Mouse (Mus musculus): ENCODE data around the gene Ncbp1. TPM values are rescaled to one million over a fixed set of nuclear protein-coding genes. Genes with fewer than 3 reads are reported as not detected.

The Ncbp1 gene
- 63.0 TPM for polyA plus RNA-seq (2017; shearing (Covaris generic))

GRCm38 (mm10) chr4:46138287-46139222, at the start of gene Ncbp1, which contains the start of gene Tstd2:
Ncbp1 (plus strand) TSS chr4:46138613.
Tstd2 (minus strand) TSS chr4:46138694.

DNA sequence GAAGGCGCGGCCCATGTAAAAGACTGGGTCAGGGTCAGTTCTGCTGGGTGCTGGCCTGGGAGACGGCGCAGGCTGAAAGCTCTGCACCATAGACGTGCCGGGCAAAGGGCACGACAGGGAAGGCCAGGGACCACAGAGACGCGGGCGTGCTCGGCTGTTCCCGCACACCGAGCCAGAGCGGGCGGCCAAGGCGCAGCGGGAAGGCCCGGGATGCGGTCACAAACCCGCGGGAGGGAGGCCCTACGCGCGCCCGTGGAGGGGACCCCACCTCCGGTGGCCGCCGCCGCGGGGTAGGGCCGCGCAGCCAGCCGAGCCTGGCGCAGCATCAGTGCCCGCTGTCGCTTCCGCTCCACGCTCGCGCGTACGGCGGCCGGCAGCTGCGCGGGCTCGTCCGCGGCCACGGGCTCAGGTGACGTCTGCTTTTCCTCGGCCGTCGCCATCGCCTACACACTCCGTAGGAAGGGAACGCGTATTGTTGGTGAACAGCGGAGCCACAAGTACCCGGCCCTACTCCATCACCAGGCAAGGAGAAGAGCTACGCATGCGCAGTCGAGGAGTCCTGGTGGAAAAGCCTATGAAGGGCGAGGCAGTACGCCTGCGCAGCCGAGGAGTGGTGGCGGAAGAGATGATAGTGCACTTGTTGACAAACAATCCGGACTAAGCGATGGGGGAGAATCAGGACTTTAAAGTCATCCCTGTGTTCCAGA, 57.5 kb downstream of the Ncbp1 start, which contains the start of gene Xpa:
Gene Xpa (minus strand): TSS at position 531 of the 707 bp plus-strand sequence.

Other genes with a start within 250 kb of the Ncbp1 start
- not detected for gene Ccdc180, start 248.3 kb upstream of the Ncbp1 start, polyA plus RNA-seq (2017; shearing (Covaris generic))
- gene Tdrd7, start 173.3 kb upstream of the Ncbp1 start, polyA plus RNA-seq (2017; shearing (Covaris generic)) = 16.9 TPM
- 1.3 TPM for gene Tmod1, start 99.7 kb upstream of the Ncbp1 start, polyA plus RNA-seq (2017; shearing (Covaris generic))
- gene Tstd2, start 81 bp downstream of the Ncbp1 start, polyA plus RNA-seq (2017; shearing (Covaris generic)) = 53.8 TPM
- 9.0 TPM for gene Xpa, start 57.7 kb downstream of the Ncbp1 start, polyA plus RNA-seq (2017; shearing (Covaris generic))
- not detected for gene Foxe1, start 205.0 kb downstream of the Ncbp1 start, polyA plus RNA-seq (2017; shearing (Covaris generic))

All from activated CD4-positive, CD25-positive, alpha-beta regulatory T cell, adult 9 weeks (primary cell).